In the genomic region with DNA sequence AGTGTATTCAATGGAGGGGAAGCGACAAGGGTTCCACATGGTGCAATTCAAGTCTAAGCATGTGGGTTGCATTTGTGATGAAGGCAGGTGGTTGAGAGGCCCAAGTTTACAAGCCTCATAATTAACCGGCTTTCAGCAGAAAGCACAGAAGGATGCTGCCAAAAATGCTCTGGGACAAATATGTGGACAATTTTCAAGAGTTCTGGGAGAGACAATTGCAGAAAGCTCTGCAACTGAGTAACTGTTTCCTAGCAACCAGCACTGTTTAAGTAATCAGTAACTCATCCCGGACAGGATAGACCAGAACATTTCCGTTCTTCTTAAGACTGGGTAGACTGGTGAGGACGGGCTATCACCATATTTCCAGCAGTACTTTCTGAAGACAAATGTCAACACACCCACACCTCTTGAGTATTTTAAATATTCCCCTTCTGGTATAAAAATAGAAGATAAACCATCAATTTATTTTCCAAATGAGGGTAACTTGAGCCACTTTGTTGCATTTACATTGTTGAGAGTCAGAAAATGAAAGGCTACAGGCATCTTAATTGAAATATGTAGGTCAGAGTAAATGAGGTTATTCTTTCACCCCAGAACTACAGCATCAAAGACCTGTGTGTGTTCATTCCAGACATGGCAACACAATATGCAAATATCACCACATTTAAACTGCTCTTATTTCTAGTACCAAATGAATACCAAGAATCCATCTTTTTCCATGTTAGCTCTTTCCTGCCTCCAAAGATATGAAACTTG, we compare ENCODE assay signal across 9 mouse cellular contexts.
DNase-seq lines count a peak whose midpoint lies in the region; ATAC-seq lines count a peak whose summit lies in the region.
"Had no signal": no experiment of that assay in that cellular context is flagged by ENCODE, and none has a peak within 500 bp of the region (broad histone marks: within the 10 kb centered on the region; RNA-seq: fewer than 3 reads in every experiment).

No protein-coding gene starts in this region.

- no peak for DNase-seq in embryonic facial prominence, embryonic 10.5 days (ENCODE audit: low spot score)
- peak; percentile 13 to 57 for DNase-seq in kidney, adult 8-10 months
- DNase-seq in testis, postnatal 14 days (ENCODE audit: low spot score), result peak; percentile 26
- DNase-seq in testis, postnatal 10 days (ENCODE audit: low spot score), result no peak
- peak; percentile 80 for DNase-seq in telencephalon, adult 2 months (ENCODE audit: low read depth, low spot score)
- DNase-seq in urinary bladder, postnatal 25 days (ENCODE audit: low spot score), result no peak

- no peak overlapping the region for H3K9ac ChIP-seq in embryonic facial prominence, embryonic 13.5 days
- no peak overlapping the region for H3K9ac ChIP-seq in kidney, embryonic 16.5 days (replicated peaks; ENCODE audit: low read length)
- H3K9ac ChIP-seq: midbrain, embryonic 12.5 days had no signal

- no peaks in the 10 kb centered on the region for H3K27me3 ChIP-seq in embryonic facial prominence, embryonic 13.5 days
- no peaks in the 10 kb centered on the region for H3K27me3 ChIP-seq in embryonic facial prominence, embryonic 10.5 days (replicated peaks; ENCODE audit: low read depth, poor library complexity, severe bottlenecking)
- H3K27me3 ChIP-seq in kidney, embryonic 16.5 days (ENCODE audit: insufficient read depth, low read length), result no peaks in the 10 kb centered on the region
- H3K27me3 ChIP-seq: midbrain, embryonic 12.5 days had no signal

- no peak overlapping the region for H3K4me3 ChIP-seq in embryonic facial prominence, embryonic 13.5 days
- no peak overlapping the region for H3K4me3 ChIP-seq in embryonic facial prominence, embryonic 10.5 days
- no peak overlapping the region for H3K4me3 ChIP-seq in kidney, embryonic 16.5 days (ENCODE audit: low read length)
- H3K4me3 ChIP-seq: midbrain, embryonic 12.5 days had no signal

- 0 out of 2 replicates have a peak overlapping the region, but pooled peaks have one; percentile 12 for H3K27ac ChIP-seq in embryonic facial prominence, embryonic 13.5 days
- H3K27ac ChIP-seq in embryonic facial prominence, embryonic 10.5 days (replicated peaks), result no peak overlapping the region
- no peak overlapping the region for H3K27ac ChIP-seq in kidney, embryonic 16.5 days (ENCODE audit: low read length)
- H3K27ac ChIP-seq: midbrain, embryonic 12.5 days had no signal

- H3K9me3 ChIP-seq in embryonic facial prominence, embryonic 13.5 days, result no peaks in the 10 kb centered on the region
- H3K9me3 ChIP-seq in embryonic facial prominence, embryonic 10.5 days, result no peaks in the 10 kb centered on the region
- H3K9me3 ChIP-seq in kidney, embryonic 16.5 days (ENCODE audit: low read length), result no peaks in the 10 kb centered on the region
- H3K9me3 ChIP-seq: midbrain, embryonic 12.5 days had no signal

- no peak overlapping the region for H3K4me2 ChIP-seq in embryonic facial prominence, embryonic 13.5 days
- no peak overlapping the region for H3K4me2 ChIP-seq in kidney, embryonic 16.5 days (replicated peaks; ENCODE audit: low read depth, low read length)
- H3K4me2 ChIP-seq: midbrain, embryonic 12.5 days had no signal

- WGBS in embryonic facial prominence, embryonic 13.5 days, result 45% methylated on average over 5 of the region's 5 CpGs
- WGBS in embryonic facial prominence, embryonic 10.5 days, result 84% methylated on average over 5 of the region's 5 CpGs
- WGBS in kidney, embryonic 16.5 days, result 57% methylated on average over 5 of the region's 5 CpGs

- H3K4me1 ChIP-seq in embryonic facial prominence, embryonic 13.5 days, result peaks cover 15% of the 10 kb centered on the region
- peaks cover 17% of the 10 kb centered on the region for H3K4me1 ChIP-seq in embryonic facial prominence, embryonic 10.5 days
- H3K4me1 ChIP-seq in kidney, embryonic 16.5 days (ENCODE audit: insufficient read depth, low read length), result peaks cover 5% of the 10 kb centered on the region; the same call in 1 of the 2 replicates

- H3K36me3 ChIP-seq in embryonic facial prominence, embryonic 13.5 days, result peaks cover 36% of the 10 kb centered on the region
- H3K36me3 ChIP-seq in embryonic facial prominence, embryonic 10.5 days (replicated peaks), result peaks cover 42% of the 10 kb centered on the region
- H3K36me3 ChIP-seq in kidney, embryonic 16.5 days (ENCODE audit: insufficient read depth, low read length), result peaks cover 20% of the 10 kb centered on the region

- no peak for ATAC-seq in embryonic facial prominence, embryonic 13.5 days (ENCODE audit: insufficient number of reproducible peaks, insufficient read depth, low FRiP score, low TSS enrichment, low read depth)
- ATAC-seq in kidney, embryonic 16.5 days (ENCODE audit: low FRiP score, low TSS enrichment), result no peak

Comparison
In these comparisons a context has a peak if more than half of its experiments do, and no peak if none do; other contexts are left out.
1. DNase-seq: peak in kidney, adult 8-10 months (2 of 2), testis, postnatal 14 days (single experiment) and telencephalon, adult 2 months (single experiment); none in embryonic facial prominence, embryonic 10.5 days (single experiment), testis, postnatal 10 days (single experiment) and urinary bladder, postnatal 25 days (single experiment).